Mouse (Mus musculus) limb, embryonic 12.5 days (tissue): Measurements from ENCODE around the gene Fbxo44. TPM values are rescaled to one million over a fixed set of nuclear protein-coding genes. Genes with fewer than 3 reads are reported as not detected.
"Not testable (repeated sequence)": the region's sequence is repeated elsewhere in the genome, so short reads cannot be mapped to it uniquely, and the experiment has no call there.

Experiments used
- ATAC-seq: fragments of 200-750 bp; cut with Nextera tagmentation; 2 replicates; pipeline ENCODE4 v1.8.0; 2017; ENCODE audit warnings: low read depth, moderate TSS enrichment; ENCODE audit not compliant: insufficient number of reproducible peaks, insufficient read depth, low FRiP score, low TSS enrichment
- H3K27ac ChIP-seq: fragments of 300-500 bp; sonication (generic); 2 replicates; pipeline ENCODE4 v1.5.1; 2016; ENCODE audit warnings: mild to moderate bottlenecking, moderate library complexity
- H3K27me3 ChIP-seq: fragments of 300-500 bp; sonication (generic); 2 replicates; pipeline ENCODE4 v1.6.1; 2016; ENCODE audit warnings: mild to moderate bottlenecking, moderate library complexity
- H3K36me3 ChIP-seq: fragments of 300-500 bp; sonication (generic); 2 replicates; pipeline ENCODE4 v1.6.1; 2016; ENCODE audit warnings: mild to moderate bottlenecking, moderate library complexity
- H3K4me1 ChIP-seq: fragments of 300-500 bp; sonication (generic); replicated peaks from 2 replicates; pipeline ENCODE4 v1.6.1; 2016
- H3K4me2 ChIP-seq: fragments of 300-500 bp; sonication (generic); 2 replicates; pipeline ENCODE4 v1.6.1; 2016; ENCODE audit warnings: mild to moderate bottlenecking, moderate library complexity
- H3K4me3 ChIP-seq: fragments of 300-500 bp; sonication (generic); replicated peaks from 2 replicates; pipeline ENCODE4 v1.5.1; 2016; ENCODE audit warnings: mild to moderate bottlenecking
- H3K9ac ChIP-seq: fragments of 300-500 bp; sonication (generic); replicated peaks from 2 replicates; pipeline ENCODE4 v1.6.1; 2016; ENCODE audit warnings: mild to moderate bottlenecking, moderate library complexity
- H3K9me3 ChIP-seq: fragments of 300-500 bp; sonication (generic); 2 replicates; pipeline ENCODE4 v1.6.1; 2016; ENCODE audit warnings: mild to moderate bottlenecking, moderate library complexity
- WGBS: fragments of 180-500 bp; shearing (Covaris S2); methylation state at CpG from one replicate; pipeline ENCODE4 v1.1.7; 2016; 5-methylcytosine and 5-hydroxymethylcytosine counted together
- polyA plus RNA-seq: library from polyadenylated mRNA; unstranded; fragments of >200 nt; fragmentation: Nextera tagmentation; extraction: Ambion mirVana; gene quantifications from 2 replicates; pipeline ENCODE4 v1.2.1, GENCODE M21; 2016

The Fbxo44 gene
- polyA plus RNA-seq, 1 experiment from 2014 or later: 17.5 TPM

DNA sequence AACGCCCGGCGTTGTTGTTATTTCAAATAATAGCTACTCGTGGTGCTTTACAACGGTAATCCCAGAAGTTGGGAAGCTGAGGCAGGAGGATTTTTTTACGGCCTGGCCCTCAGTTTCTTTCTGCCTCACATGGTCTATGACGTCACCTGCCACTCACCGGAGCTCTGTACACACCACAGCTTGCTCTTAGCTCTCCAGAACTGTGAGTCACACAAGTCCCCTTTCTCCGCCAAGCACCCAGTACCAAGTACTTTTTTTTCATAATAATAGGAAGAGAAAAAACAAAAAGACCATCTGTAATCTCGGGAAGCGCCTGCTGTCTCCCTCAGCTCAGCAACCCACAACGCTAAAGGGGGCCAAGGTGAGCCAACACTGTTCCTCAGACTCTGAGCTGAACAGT lies 21.2 kb upstream of the Fbxo44 start:
- 89% methylated on average over 12 of the region's 12 CpGs for WGBS
- peaks cover 19% of the 10 kb centered on the region for H3K4me1 ChIP-seq
- no peak overlapping the region for H3K4me3 ChIP-seq
- no peaks in the 10 kb centered on the region for H3K9me3 ChIP-seq
- no peak overlapping the region for H3K27ac ChIP-seq
- no peaks in the 10 kb centered on the region for H3K36me3 ChIP-seq
- no peak for ATAC-seq
- no peak overlapping the region for H3K9ac ChIP-seq
- H3K4me2 ChIP-seq: no peak overlapping the region
- H3K27me3 ChIP-seq: peaks cover 39% of the 10 kb centered on the region

DNA sequence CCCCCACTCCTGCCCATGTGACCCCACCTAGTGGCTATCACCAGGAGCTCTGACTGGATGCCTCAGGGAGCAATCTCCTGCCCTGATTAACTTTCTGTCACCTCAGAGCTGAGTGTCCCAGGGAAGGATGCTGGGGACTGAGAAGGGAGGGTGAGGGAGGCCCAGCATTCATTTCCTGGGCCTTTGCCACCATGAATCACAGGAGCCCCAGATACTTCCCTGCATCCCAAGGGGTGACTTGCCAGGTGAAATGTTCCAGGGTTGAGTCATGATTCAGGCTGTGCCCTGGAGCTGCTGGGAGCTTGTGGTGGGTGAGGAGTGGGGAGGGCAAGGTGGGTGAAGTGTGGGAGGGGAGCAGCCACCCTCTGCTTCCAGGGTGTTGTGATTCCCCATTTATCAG lies 17.4 kb upstream of the Fbxo44 start:
- no peaks in the 10 kb centered on the region for H3K9me3 ChIP-seq
- no peak for ATAC-seq
- peaks cover 67% of the 10 kb centered on the region for H3K27me3 ChIP-seq
- H3K9ac ChIP-seq: no peak overlapping the region
- no peaks in the 10 kb centered on the region for H3K36me3 ChIP-seq
- H3K4me2 ChIP-seq: no peak overlapping the region
- peaks cover 11% of the 10 kb centered on the region for H3K4me1 ChIP-seq
- no peak overlapping the region for H3K27ac ChIP-seq
- H3K4me3 ChIP-seq: no peak overlapping the region

DNA sequence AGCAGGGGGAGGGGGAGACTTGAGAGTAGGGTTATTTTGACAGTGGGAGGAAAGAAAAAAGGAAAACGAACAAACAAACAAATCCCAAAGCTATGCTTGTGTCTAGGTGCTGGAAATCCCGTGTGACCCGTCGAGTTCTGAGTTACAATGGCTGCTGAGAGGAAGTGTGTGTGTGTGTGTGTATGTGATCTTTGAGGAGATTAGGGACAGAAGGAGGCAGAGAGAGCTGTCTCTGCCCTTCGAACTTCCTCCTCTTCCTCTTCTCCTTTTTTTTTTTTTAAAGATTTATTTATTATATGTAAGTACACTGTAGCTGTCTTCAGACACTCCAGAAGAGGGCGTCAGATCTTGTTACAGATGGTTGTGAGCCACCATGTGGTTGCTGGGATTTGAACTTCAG lies 16.3 kb upstream of the Fbxo44 start:
- WGBS: 76% methylated on average over 5 of the region's 6 CpGs
- not testable (repeated sequence) for H3K4me2 ChIP-seq, H3K9ac ChIP-seq, ATAC-seq, H3K4me1 ChIP-seq, H3K27ac ChIP-seq, H3K4me3 ChIP-seq, H3K36me3 ChIP-seq, H3K9me3 ChIP-seq
- H3K27me3 ChIP-seq: peaks cover 78% of the 10 kb centered on the region

DNA sequence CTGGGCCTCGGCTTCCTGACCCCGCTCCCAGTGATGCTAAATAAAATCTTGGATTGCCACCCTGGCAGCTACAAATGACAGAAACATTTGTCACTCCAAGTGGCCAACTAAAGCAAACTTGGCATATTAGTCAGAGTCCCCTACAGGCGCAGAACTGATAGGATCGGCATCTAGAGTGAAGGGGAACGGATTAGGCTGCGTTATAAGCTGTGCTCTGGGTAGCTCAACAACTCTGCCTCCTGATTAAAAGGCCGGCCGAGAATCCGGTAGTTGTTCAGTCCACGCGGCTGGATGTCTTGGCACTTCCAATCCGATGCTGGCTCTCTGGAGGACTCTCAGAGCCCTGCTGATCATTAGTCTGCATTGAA lies 14.2 kb upstream of the Fbxo44 start:
- H3K27ac ChIP-seq: no peak overlapping the region
- no peak overlapping the region for H3K4me2 ChIP-seq
- H3K27me3 ChIP-seq: peaks cover 94% of the 10 kb centered on the region

DNA sequence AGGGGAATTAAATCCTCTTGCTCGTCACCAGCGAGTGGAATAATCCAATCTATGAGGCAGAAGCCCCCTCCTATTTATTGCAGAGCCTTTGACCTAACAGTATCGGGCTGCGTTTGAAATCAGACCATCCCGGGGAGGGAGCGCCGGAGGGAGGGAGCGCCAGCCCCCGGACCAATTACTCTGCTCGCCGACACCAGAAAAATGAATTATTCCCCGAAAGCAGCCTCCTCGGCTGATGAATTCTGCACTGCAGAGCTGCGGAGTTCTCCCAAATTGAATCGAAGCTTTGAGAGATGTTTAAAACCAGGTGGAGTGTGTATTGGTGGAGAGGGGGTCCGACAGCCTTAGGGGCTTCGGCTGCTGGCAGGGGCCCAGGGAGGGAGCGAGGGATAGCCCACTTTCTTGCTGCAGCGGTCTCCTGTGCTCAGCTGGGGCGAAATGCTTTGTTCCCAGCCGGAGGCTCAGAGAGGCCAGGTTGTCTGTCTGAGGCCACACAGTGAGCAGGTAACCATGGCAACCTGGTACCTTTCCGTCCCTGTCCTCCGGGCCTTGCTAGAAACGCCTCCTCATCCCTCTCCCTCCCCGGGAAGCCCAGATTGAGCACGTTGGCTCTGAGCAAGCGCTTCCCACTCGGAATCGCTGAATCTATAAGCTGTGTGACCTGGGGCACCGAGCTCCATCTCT lies 13.7 kb upstream of the Fbxo44 start:
- WGBS: 2% methylated on average over 30 of the region's 30 CpGs
- Histone ChIP-seq H3K9me3 (no peaks in the 10 kb centered on the region), H3K4me3 (peak overlapping the region; percentile 9; the same call in 1 of the 2 replicates), H3K4me1 (peaks cover 7% of the 10 kb centered on the region), H3K27ac (no peak overlapping the region), H3K4me2 (peak overlapping the region; percentile 37), H3K27me3 (peaks cover 91% of the 10 kb centered on the region), H3K36me3 (no peaks in the 10 kb centered on the region), H3K9ac (peak overlapping the region; percentile 23; the same call in 1 of the 2 replicates)
- ATAC-seq: no peak

More for the DNA sequence above, 14.2 kb upstream of the Fbxo44 start:
- Histone ChIP-seq H3K9ac (no peak overlapping the region), H3K9me3 (no peaks in the 10 kb centered on the region), H3K4me1 (peaks cover 7% of the 10 kb centered on the region), H3K36me3 (no peaks in the 10 kb centered on the region), H3K4me3 (0 out of 2 replicates have a peak overlapping the region, but pooled peaks have one; percentile 9)
- no peak for ATAC-seq
- WGBS: 11% methylated on average over 12 of the region's 12 CpGs

DNA sequence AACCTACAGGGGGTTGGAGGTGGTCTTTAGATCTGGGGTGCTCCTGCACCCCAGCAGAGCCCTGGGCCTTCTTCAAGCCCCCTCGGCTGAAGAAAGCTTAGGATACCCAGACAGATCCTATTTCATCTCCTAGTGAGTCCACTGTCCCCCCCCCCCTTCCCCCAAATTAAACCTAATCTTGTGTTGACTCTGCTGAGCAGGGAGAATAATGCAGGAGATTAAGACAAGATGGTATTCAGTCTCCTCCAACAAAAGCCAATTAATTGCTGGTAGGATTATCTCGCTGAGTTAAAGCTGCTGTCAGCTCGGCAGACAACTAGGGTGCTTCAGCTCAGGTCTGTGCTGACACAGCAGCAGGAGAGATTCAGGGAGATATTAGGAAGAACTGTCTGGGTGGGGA lies 11.0 kb upstream of the Fbxo44 start:
- Histone ChIP-seq H3K27ac (no peak overlapping the region), H3K9ac (no peak overlapping the region), H3K36me3 (no peaks in the 10 kb centered on the region), H3K4me2 (no peak overlapping the region), H3K9me3 (no peaks in the 10 kb centered on the region), H3K27me3 (peaks cover 91% of the 10 kb centered on the region), H3K4me3 (no peak overlapping the region), H3K4me1 (peaks cover 13% of the 10 kb centered on the region)
- no peak for ATAC-seq
- 45% methylated on average over 3 of the region's 3 CpGs for WGBS

DNA sequence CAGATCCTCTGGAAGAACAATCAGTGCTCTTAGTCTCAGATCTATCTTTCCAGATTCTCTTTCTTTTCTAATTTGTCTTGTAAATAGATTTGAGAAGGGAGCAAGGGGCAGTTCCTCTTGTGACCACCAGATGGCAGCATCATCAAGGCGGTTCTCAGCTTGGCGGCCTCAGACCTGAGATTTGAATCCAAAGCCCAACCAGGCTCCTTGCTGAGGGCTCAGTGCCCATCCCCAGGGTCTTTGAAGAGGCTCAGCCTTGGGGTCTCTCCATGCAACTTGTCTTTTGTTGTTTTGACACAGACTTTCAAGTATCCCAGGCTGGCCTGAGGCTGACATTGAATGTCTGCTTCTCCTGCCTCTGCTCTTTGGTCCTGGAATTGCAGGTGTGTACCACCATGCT lies 10.6 kb upstream of the Fbxo44 start:
- Histone ChIP-seq H3K36me3 (no peaks in the 10 kb centered on the region), H3K27ac (no peak overlapping the region), H3K4me2 (no peak overlapping the region), H3K4me3 (no peak overlapping the region), H3K4me1 (peaks cover 13% of the 10 kb centered on the region), H3K27me3 (peaks cover 91% of the 10 kb centered on the region), H3K9ac (no peak overlapping the region), H3K9me3 (no peaks in the 10 kb centered on the region)
- no peak for ATAC-seq
- WGBS: 2% methylated on average over 2 of the region's 2 CpGs

DNA sequence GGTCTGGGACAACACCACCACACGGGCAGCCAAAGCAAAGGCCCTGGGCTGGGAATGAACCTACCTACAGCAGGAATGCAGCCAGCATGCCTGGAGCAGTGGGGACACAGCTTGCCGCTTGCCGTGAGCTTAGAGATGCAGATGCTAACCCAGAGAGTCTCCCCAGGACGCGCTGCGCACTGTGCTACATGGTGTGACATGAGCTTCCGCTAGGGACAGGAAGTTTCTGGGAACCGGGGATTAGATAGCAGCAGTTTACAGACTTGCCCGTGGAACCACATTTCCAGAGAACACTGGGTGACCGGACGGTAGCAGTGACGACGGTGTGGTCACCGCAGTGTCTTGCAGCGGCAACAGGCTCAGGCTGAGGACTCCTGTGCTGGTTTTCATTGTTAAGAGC lies 9.3 kb upstream of the Fbxo44 start:
- Histone ChIP-seq H3K4me1 (peaks cover 17% of the 10 kb centered on the region), H3K27ac (no peak overlapping the region), H3K4me2 (no peak overlapping the region), H3K9ac (no peak overlapping the region), H3K36me3 (no peaks in the 10 kb centered on the region), H3K9me3 (no peaks in the 10 kb centered on the region), H3K4me3 (no peak overlapping the region), H3K27me3 (peaks cover 91% of the 10 kb centered on the region)
- ATAC-seq: no peak
- WGBS: 28% methylated on average over 15 of the region's 15 CpGs

DNA sequence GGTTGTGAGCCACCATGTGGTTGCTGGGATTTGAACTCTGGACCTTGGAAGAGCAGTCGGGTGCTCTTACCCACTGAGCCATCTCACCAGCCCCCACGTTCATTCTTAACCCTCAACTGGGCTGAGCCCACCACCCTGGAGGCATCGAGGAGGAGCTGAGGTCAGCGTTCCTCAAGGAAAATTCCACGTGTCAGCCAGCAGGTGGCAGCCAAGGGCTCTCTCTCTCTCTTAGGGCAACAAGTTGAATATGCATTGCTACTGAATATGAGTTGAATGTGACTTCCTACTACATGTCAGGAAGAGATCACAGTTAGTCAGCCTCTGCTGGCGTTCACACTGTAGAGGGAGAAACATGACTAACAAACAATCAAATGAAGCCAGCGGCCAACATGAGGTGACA lies 8.0 kb upstream of the Fbxo44 start:
- no peak for ATAC-seq
- WGBS: 26% methylated on average over 7 of the region's 7 CpGs

DNA sequence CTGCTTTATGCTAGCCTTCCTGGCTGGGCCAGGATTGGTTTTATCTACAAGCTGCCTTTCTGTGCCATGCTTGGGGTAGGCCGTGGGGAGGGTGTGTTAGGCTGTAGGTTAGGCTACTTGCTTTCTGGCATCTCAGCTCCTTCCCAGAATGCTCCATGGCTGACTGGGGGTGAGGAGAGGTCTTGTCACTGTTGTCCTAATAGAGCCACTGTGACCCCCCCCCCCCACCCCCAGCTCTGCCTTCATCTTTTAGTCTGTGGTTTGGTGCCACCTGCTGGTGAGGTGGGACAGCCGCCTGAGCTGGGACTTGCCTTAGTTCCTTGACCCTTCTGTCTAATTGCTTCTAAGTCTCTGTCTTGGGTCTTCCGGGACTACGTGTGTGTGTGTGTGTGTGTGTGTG lies 6.7 kb upstream of the Fbxo44 start:
- WGBS: 27% methylated on average over 4 of the region's 4 CpGs
- Histone ChIP-seq H3K4me3 (peak overlapping the region; percentile 16; the same call in 1 of the 2 replicates), H3K9me3 (no peaks in the 10 kb centered on the region), H3K4me1 (peaks cover 24% of the 10 kb centered on the region), H3K36me3 (no peaks in the 10 kb centered on the region), H3K4me2 (peak overlapping the region; percentile 40), H3K27ac (no peak overlapping the region), H3K9ac (no peak overlapping the region), H3K27me3 (peaks cover 91% of the 10 kb centered on the region)
- no peak for ATAC-seq

More for the DNA sequence above, 8.0 kb upstream of the Fbxo44 start:
- H3K9me3 ChIP-seq: no peaks in the 10 kb centered on the region
- peaks cover 91% of the 10 kb centered on the region for H3K27me3 ChIP-seq
- H3K4me2 ChIP-seq: no peak overlapping the region
- no peaks in the 10 kb centered on the region for H3K36me3 ChIP-seq
- H3K4me3 ChIP-seq: no peak overlapping the region
- H3K4me1 ChIP-seq: peaks cover 23% of the 10 kb centered on the region
- H3K9ac ChIP-seq: no peak overlapping the region
- no peak overlapping the region for H3K27ac ChIP-seq

DNA sequence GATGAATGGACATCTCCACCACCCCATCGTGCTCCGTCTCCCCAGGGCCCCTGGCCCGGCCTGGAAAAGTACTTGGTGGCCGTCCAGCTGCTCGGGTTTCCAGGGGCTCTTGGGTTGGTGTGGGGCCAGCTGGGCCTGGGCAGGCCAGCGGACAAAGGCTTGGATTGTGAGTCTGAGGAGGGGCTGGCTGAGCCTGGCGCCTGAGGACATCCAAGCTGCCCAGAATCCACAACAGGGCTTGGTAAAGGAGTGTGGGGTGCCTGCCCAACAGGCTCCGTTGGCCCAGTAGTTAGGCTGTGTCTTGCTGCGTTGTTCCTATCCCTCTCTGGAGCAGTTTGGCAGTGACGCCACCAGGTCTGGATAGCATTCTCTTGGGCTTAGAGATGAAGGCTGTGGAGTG lies 6.1 kb upstream of the Fbxo44 start:
- Histone ChIP-seq H3K4me1 (peaks cover 26% of the 10 kb centered on the region), H3K27me3 (peaks cover 91% of the 10 kb centered on the region), H3K9me3 (no peaks in the 10 kb centered on the region), H3K27ac (no peak overlapping the region), H3K4me2 (peak overlapping the region; percentile 40), H3K4me3 (peak overlapping the region; percentile 16; the same call in 1 of the 2 replicates), H3K9ac (no peak overlapping the region; the same call in 1 of the 2 replicates), H3K36me3 (no peaks in the 10 kb centered on the region)
- WGBS: 9% methylated on average over 10 of the region's 10 CpGs
- no peak for ATAC-seq

DNA sequence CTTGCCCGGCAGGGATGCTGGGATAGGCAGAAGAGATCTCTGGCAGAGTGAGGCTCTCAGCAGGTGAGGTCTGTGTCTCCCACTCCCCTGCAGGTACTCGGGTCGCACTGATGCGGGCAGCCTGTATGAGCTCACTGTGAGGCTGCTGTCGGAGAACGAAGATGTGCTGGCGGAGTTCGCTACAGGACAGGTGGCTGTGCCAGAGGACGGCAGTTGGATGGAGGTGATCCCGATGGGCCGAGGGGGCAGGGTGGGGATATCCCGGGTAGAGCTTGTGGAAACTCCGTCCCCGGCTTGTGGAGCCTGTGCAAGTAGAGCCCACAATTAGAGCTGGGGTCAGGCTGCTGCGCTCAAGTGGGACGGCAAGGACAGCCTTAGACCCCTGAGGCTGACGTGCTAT lies 5.3 kb upstream of the Fbxo44 start:
- Histone ChIP-seq H3K36me3 (no peaks in the 10 kb centered on the region), H3K4me1 (peaks cover 34% of the 10 kb centered on the region)

More for the DNA sequence above, 5.3 kb upstream of the Fbxo44 start:
- Histone ChIP-seq H3K4me2 (0 out of 2 replicates have a peak overlapping the region, but pooled peaks have one; percentile 40), H3K27ac (no peak overlapping the region), H3K27me3 (peaks cover 93% of the 10 kb centered on the region), H3K4me3 (no peak overlapping the region), H3K9me3 (no peaks in the 10 kb centered on the region), H3K9ac (no peak overlapping the region)
- 10% methylated on average over 17 of the region's 17 CpGs for WGBS
- ATAC-seq: no peak
